Mouse (Mus musculus) stomach, postnatal 0 days (tissue): ENCODE data around the gene Islr2. TPM values are rescaled to one million over a fixed set of nuclear protein-coding genes. Genes with fewer than 3 reads are reported as not detected.
A peak's percentile ranks its signal among the peaks of the same experiment; 100 is the strongest.
"Not testable (repeated sequence)": the region's sequence is repeated elsewhere in the genome, so short reads cannot be mapped to it uniquely, and the experiment has no call there.

Experiments used
- ATAC-seq: fragments of 200-750 bp; cut with Nextera tagmentation; 2 replicates; pipeline ENCODE4 v1.8.0; 2017; ENCODE audit not compliant: low FRiP score, low TSS enrichment
- DNase-seq: peaks from one replicate; pipeline ENCODE4 v3.0.0-alpha.2; 2016; ENCODE audit warnings: low spot score
- H3K27ac ChIP-seq: fragments of 300-500 bp; sonication (generic); replicated peaks from 2 replicates; pipeline ENCODE4 v1.5.1; 2014; ENCODE audit warnings: mild to moderate bottlenecking, control low read depth
- H3K27me3 ChIP-seq: fragments of 300-500 bp; sonication (generic); 2 replicates; pipeline ENCODE4 v1.6.1; 2014; ENCODE audit warnings: low read length; ENCODE audit not compliant: control insufficient read depth, insufficient read depth
- H3K36me3 ChIP-seq: fragments of 300-500 bp; sonication (generic); 2 replicates; pipeline ENCODE4 v1.6.1; 2014; ENCODE audit warnings: low read length, mixed read lengths; ENCODE audit not compliant: control insufficient read depth, insufficient read depth
- H3K4me1 ChIP-seq: fragments of 300-500 bp; sonication (generic); replicated peaks from 2 replicates; pipeline ENCODE4 v1.6.1; 2014; ENCODE audit warnings: antibody characterized with exemption; ENCODE audit not compliant: control insufficient read depth, insufficient read depth
- H3K4me2 ChIP-seq: fragments of 300-500 bp; sonication (generic); replicated peaks from 2 replicates; pipeline ENCODE4 v1.6.1; 2014; ENCODE audit warnings: low read depth, mild to moderate bottlenecking, control low read depth, moderate library complexity
- H3K4me3 ChIP-seq: fragments of 300-500 bp; sonication (generic); 2 replicates; pipeline ENCODE4 v1.5.1; 2014; ENCODE audit warnings: low read depth, low read length, control low read depth
- H3K9ac ChIP-seq: fragments of 300-500 bp; sonication (generic); 2 replicates; pipeline ENCODE4 v1.6.1; 2014; ENCODE audit warnings: mild to moderate bottlenecking, low read length, control low read depth, mixed read lengths
- H3K9me3 ChIP-seq: fragments of 300-500 bp; sonication (generic); 2 replicates; pipeline ENCODE4 v1.6.1; 2016; ENCODE audit warnings: low read length; ENCODE audit not compliant: control insufficient read depth
- CTCF ChIP-seq: IDR thresholded peaks from 2 replicates; pipeline ENCODE4 v1.5.1; 2016; ENCODE audit warnings: antibody characterized with exemption, low read depth, mild to moderate bottlenecking, moderate library complexity
- EP300 ChIP-seq: optimal IDR thresholded peaks from 2 replicates; pipeline ENCODE3; 2016; ENCODE audit warnings: antibody characterized with exemption
- WGBS: fragments of 180-500 bp; shearing (Covaris S2); extraction: QIAGEN DNeasy Blood & Tissue Kit; methylation state at CpG from one replicate; pipeline ENCODE4 v1.1.7; 2014; 5-methylcytosine and 5-hydroxymethylcytosine counted together
- polyA plus RNA-seq: library from polyadenylated mRNA; unstranded; fragments of >200 nt; fragmentation: Nextera tagmentation; extraction: Ambion mirVana; gene quantifications from 2 replicates; pipeline ENCODE4 v1.2.1, GENCODE M21; 2015

Gene Islr2
- 0.45 and 0.69 TPM in 2 replicates for polyA plus RNA-seq

DNA sequence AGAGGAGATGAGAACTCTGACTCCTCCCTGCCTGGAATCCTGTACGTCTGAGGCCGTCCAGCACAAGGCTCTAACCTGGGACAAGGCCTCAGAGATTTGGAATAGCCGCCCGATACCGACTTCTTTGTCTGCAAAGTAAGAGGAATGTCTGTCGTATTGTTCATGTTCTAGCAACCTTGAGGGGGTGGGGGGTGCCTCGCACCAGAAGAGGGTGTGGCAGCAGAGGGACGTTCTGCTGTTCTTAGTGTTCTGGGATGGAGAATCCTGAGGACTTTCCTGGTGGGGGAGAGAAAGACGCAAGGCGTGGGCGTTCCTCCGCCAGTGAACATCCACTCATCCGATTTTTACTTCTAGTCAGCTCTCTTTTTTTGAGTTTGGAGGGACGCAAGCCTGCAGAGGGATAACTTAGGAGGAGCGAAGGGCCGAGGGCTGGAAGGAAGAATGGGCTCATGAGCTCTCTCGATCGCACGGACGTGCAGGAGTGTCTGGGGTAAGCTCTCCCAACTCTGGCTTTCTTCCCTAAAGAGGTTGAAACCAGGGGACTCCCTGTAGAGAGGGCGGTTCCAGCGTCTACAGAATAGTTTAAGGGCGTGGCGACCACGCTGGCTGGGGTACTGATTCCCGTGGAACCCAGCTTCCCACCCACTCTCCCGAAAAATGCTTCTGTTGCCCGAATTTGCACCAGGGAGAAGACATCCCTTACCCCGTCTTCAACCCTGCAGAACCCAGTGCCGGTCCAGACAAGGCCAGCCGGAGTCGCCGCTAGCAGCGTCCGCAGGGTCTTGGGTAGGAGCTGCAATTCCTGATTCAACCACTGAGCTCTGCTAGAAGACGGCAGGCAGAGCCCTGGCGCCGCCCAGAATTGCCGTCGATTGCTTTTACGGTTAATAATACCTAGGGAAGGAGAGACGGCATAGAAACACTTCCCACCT is at the start of gene Islr2, which contains the start of gene Islr:
TSS of gene Islr2 (minus strand) at position 804 of the 932 bp plus-strand sequence.
TSS of gene Islr (minus strand) at position 791 of the 932 bp plus-strand sequence.
- H3K27ac ChIP-seq: no peak within 1 kb of the TSS
- H3K27me3 ChIP-seq: peaks cover 31% of the 10 kb centered on the region
- DNase-seq (peak; percentile 79), ATAC-seq (peak; percentile 81)
- H3K9me3 ChIP-seq: no peaks in the 10 kb centered on the region
- H3K4me2 ChIP-seq: peak within 1 kb of the TSS; percentile 52
- H3K36me3 ChIP-seq: no peaks in the 10 kb centered on the region
- TF ChIP-seq CTCF: peak; percentile 71
- no peak for TF ChIP-seq EP300
- peak within 1 kb of the TSS; percentile 47; the same call in 1 of the 2 replicates for H3K9ac ChIP-seq
- 4% methylated on average over 42 of the region's 42 CpGs for WGBS
- H3K4me3 ChIP-seq: peak within 1 kb of the TSS; percentile 39
- H3K4me1 ChIP-seq: no peaks in the 10 kb centered on the region

DNA sequence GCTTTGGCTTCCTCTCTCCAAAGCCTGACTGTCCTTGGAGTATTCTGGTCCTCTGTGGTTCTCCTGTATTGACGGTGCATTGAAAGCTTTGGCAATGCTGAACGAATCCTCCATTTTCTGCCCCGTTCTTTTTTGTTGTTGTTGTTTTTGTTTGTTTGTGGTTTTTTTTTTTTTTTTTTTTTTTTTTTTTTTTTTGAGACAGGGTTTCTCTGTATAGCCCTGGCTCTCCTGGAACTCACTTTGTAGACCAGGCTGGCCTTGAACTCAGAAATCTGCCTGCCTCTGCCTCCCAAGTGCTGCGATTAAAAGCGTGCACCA is 49.6 kb upstream of the Islr2 start:
- Histone ChIP-seq H3K27ac (peak overlapping the region; percentile 80; the same call in 1 of the 2 replicates), H3K36me3 (peaks cover 10% of the 10 kb centered on the region), H3K9ac (peak overlapping the region; percentile 72), H3K4me3 (peak overlapping the region; percentile 73), H3K4me2 (peak overlapping the region; percentile 66)
- not testable (repeated sequence) for H3K9me3 ChIP-seq, H3K4me1 ChIP-seq, H3K27me3 ChIP-seq, DNase-seq, ATAC-seq
- 59% methylated on average over 5 of the region's 5 CpGs for WGBS

DNA sequence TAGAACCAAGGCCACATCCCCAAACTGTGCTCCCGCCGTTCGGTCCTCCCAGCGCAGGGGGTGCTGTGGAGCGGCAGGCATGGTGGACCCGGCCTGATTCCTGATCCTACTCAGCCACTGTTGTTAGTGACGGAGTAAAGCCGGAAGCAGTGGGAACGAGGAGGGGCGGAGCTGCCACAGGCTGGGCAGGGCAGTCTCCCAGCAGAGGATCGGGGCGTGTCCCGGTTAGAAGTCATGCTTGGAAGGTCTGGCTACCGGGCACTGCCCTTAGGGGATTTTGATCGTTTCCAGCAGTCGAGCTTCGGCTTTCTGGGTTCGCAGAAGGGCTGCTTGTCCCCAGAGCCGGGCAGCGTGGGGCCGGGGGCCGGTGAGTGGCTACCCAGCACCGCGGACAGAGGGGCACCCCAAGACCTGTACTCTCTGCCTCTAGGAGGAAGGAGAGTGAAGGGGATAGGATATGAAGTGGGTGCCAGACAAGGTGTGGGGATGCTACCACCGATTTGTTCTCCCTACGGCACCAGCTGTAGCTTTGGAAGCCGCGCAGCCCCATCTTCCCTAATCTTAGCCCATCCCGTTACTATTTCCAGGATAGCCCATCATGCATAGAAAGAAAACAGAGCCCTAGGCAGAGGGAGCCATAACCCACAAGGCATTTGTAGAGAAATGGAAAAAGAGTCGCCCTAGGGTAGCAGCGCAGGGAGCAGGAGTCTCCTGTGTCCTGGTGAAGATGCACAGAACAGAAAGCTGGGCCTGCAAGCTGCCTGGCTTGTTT is 49.1 kb upstream of the Islr2 start, which contains the start of gene Stoml1:
TSS of gene Stoml1 (plus strand) at position 132 of the 772 bp plus-strand sequence.
- Histone ChIP-seq H3K4me2 (peak within 1 kb of the TSS; percentile 66), H3K9me3 (no peaks in the 10 kb centered on the region), H3K4me1 (no peaks in the 10 kb centered on the region; the same call in 1 of the 2 replicates), H3K36me3 (peaks cover 10% of the 10 kb centered on the region), H3K4me3 (peak within 1 kb of the TSS; percentile 73), H3K9ac (peak within 1 kb of the TSS; percentile 72), H3K27ac (peak within 1 kb of the TSS; percentile 80), H3K27me3 (no peaks in the 10 kb centered on the region)
- TF ChIP-seq CTCF: peak; percentile 98
- TF ChIP-seq EP300: no peak
- peak; percentile 98 for ATAC-seq
- under 1% methylated on average over 31 of the region's 31 CpGs for WGBS
- peak; percentile 97 for DNase-seq

DNA sequence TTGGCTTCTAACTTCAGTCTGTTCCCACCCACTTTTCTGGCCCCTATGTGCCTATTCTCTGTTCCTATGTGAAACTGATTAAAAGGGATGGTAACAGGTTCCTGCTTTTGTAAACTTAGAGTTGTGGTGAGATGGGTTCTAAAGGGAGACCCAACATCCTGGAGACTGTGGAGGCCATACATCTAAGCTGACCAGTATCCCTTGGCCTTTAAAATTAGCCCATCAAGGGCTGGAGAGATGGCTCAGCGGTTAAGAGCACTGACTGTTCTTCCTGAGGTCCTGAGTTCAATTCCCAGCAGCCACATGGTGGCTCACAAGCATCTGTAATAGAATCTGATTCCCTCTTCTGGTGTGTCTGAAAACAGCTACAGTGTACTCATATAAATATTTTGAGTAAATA is 46.6 kb upstream of the Islr2 start:
- H3K9me3 ChIP-seq, H3K36me3 ChIP-seq, H3K4me3 ChIP-seq, H3K27me3 ChIP-seq, H3K4me1 ChIP-seq, H3K9ac ChIP-seq, DNase-seq, H3K4me2 ChIP-seq, ATAC-seq: not testable (repeated sequence)
- peak overlapping the region; percentile 94 for H3K27ac ChIP-seq
- WGBS: 88% methylated on average over 1 of the region's 1 CpGs

DNA sequence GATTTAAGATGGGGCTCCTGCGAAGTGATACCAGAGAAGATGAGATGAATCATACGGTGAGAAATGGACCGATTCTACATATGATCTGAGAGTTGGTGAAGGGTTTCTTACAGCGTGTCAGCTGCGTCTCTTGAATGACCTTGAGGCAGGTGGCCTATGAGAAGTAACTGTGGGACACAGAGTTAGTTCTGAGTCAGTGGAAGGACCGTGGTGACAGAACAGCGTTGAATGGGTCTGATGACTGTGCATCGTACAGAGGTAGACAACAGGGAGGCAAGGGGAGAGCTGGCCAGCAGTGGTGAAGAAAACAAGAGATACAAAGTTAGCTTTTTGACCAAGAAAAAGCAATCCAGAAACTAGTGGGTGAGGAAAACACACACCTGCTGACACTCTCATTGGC is 46.2 kb upstream of the Islr2 start:
- H3K27me3 ChIP-seq: no peaks in the 10 kb centered on the region
- no peak overlapping the region; the same call in 1 of the 2 replicates for H3K4me3 ChIP-seq
- H3K27ac ChIP-seq: peak overlapping the region; percentile 94
- 69% methylated on average over 8 of the region's 8 CpGs for WGBS
- no peak overlapping the region for H3K9ac ChIP-seq
- no peaks in the 10 kb centered on the region for H3K9me3 ChIP-seq
- H3K36me3 ChIP-seq: 0 out of 2 replicates have a peak, but pooled peaks cover under 1% of the 10 kb centered on the region
- peak overlapping the region; percentile 80 for H3K4me2 ChIP-seq
- TF ChIP-seq EP300: no peak
- TF ChIP-seq CTCF: no peak
- DNase-seq (no peak), ATAC-seq (no peak)
- peaks cover 7% of the 10 kb centered on the region for H3K4me1 ChIP-seq
